Mouse (Mus musculus): ENCODE results near the gene Flcn. TPM values are rescaled to one million over a fixed set of nuclear protein-coding genes. Genes with fewer than 3 reads are reported as not detected.

The Flcn gene
- total RNA-seq, 1 experiment, result 24.6 TPM

DNA sequence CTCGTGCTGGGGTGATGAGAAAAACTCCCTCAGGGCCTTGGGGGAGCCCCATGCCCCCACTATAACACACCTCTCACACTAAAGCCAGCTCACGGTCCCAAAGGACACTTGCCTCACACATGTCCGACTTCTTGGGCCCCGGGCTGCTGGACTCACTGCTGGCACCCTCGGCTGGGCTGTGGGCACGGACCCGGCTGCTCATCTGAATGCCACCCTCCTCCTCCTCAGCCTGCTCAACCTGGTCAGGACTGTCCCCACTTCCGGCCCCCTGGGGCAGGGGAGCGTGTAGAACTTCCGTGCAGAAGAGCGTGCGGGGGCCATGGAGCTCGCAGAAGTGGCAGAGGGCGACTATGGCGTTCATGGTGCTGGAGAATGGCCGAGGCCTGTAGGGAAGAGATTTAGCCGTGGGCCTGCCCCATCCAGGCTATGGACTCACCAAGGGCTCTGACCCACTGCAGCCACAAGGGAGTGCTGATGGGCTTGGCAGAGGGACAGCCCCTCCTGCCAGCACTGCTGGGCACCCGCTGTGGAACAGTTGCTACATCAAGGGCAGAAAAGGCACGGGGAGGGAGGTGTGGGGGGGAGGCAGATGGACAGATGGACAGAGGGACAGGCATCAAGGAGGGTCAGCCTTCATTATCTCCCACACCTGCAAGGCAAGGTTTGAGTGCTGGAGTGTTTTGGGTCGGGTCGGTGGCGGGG lies 5.3 kb downstream of the Flcn start:
- Histone ChIP-seq H3K36me3 (ENCODE audit: control insufficient read depth, insufficient read depth, low read length, poor library complexity, severe bottlenecking) (peaks cover 66% of the 10 kb centered on the region), H3K9ac (ENCODE audit: insufficient read depth, low read depth, low read length, poor library complexity, severe bottlenecking) (no peak overlapping the region), H3K9me3 (ENCODE audit: control insufficient read depth, insufficient read depth, low read depth, low read length) (no peaks in the 10 kb centered on the region), H3K4me3 (ENCODE audit: insufficient read depth in 1 of 2, low read depth in 1 of 2, low read length in 2 of 2, poor library complexity in 1 of 2, severe bottlenecking in 1 of 2) (no peak overlapping the region), H3K27ac (ENCODE audit: insufficient read depth, low read depth, low read length, poor library complexity, severe bottlenecking) (no peak overlapping the region), H3K4me1 (ENCODE audit: control insufficient read depth in 2 of 2, insufficient read depth in 2 of 2, low read length in 2 of 2, poor library complexity in 1 of 2) (peaks cover 0 to 11% of the 10 kb centered on the region in 2 experiments; a peak in 1 of 4 replicates)
- no peak for TF ChIP-seq ZNF384 (IDR thresholded peaks at IDR 0.05; ENCODE audit: low read depth, low read length)
- no peak for TF ChIP-seq HCFC1 (IDR thresholded peaks at IDR 0.05; ENCODE audit: borderline replicate concordance, insufficient read depth, low read length)
- no peak for TF ChIP-seq CHD2 (IDR thresholded peaks at IDR 0.05; ENCODE audit: low read depth, low read length)
- no peak for TF ChIP-seq MAFK (IDR thresholded peaks at IDR 0.05; ENCODE audit: insufficient read depth, low read depth, low read length)
- TF ChIP-seq ZC3H11A (IDR thresholded peaks at IDR 0.05; ENCODE audit: borderline replicate concordance, low read depth, low read length), result no peak
- in situ Hi-C loops (cut with MboI; ENCODE audit: low sequenced_read_pairs in 2 of 2, unreplicated experiment in 2 of 2), result no loop called here
- no peak for DNase-seq (ENCODE audit: low read depth, low spot score)

DNA sequence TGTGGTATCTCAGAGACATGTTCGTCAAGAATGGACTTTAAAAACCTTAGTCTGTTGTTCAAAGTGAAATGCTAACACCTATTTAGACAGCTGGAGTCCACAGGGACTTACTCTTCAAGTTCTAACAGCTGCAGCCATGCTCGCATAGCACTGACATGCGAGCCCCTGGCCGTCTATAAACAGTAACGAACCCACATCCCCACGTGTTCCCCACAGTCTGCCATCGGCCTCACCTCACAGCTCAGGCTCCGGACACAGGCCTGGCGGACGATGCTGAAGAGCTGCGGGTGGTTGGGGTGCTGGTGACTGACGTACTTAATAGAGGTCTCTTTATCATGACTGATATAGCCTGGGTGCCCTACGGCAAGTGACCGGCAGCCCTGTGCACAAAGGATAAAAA lies 6.3 kb downstream of the Flcn start:
- H3K4me1 ChIP-seq (ENCODE audit: control insufficient read depth in 2 of 2, insufficient read depth in 2 of 2, low read length in 2 of 2, poor library complexity in 1 of 2), result peaks cover 0 to 8% of the 10 kb centered on the region in 2 experiments; a peak in 1 of 4 replicates
- H3K9me3 ChIP-seq (ENCODE audit: control insufficient read depth, insufficient read depth, low read depth, low read length), result no peaks in the 10 kb centered on the region
- no peak for DNase-seq (ENCODE audit: low read depth, low spot score)
- H3K27ac ChIP-seq (ENCODE audit: insufficient read depth, low read depth, low read length, poor library complexity, severe bottlenecking), result no peak overlapping the region
- no peak overlapping the region for H3K9ac ChIP-seq (ENCODE audit: insufficient read depth, low read depth, low read length, poor library complexity, severe bottlenecking)
- no peak for TF ChIP-seq ZNF384 (IDR thresholded peaks at IDR 0.05; ENCODE audit: low read depth, low read length)
- no peak for TF ChIP-seq CHD2 (IDR thresholded peaks at IDR 0.05; ENCODE audit: low read depth, low read length)
- TF ChIP-seq MAFK (IDR thresholded peaks at IDR 0.05; ENCODE audit: insufficient read depth, low read depth, low read length), result no peak
- TF ChIP-seq ZC3H11A (IDR thresholded peaks at IDR 0.05; ENCODE audit: borderline replicate concordance, low read depth, low read length), result no peak
- TF ChIP-seq HCFC1 (IDR thresholded peaks at IDR 0.05; ENCODE audit: borderline replicate concordance, insufficient read depth, low read length), result no peak
- H3K4me3 ChIP-seq (ENCODE audit: insufficient read depth in 1 of 2, low read depth in 1 of 2, low read length in 2 of 2, poor library complexity in 1 of 2, severe bottlenecking in 1 of 2), result no peak overlapping the region
- in situ Hi-C loops (cut with MboI; ENCODE audit: low sequenced_read_pairs in 2 of 2, unreplicated experiment in 2 of 2), result no loop called here
- peaks cover 74% of the 10 kb centered on the region for H3K36me3 ChIP-seq (ENCODE audit: control insufficient read depth, insufficient read depth, low read length, poor library complexity, severe bottlenecking)

DNA sequence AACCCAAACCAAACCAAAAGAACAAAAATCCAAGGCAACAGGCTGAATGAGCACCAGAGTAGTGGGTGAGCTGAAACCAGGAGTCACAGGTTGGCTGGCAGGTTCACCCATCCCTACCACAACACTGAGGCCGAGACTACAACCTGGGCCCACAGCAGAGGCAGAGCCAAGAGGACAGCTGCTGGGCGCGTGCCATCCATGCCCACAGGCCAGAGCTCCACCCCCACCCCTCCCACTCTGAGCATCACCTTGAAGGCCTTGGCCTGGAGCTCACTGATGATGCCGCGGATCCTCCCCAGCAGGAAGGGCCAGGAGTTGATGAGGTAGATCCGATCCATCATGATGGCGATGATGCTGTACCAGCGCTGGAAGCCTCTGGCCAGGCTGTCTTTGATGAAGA lies 7.9 kb downstream of the Flcn start:
- in situ Hi-C loops (cut with MboI; ENCODE audit: low sequenced_read_pairs in 2 of 2, unreplicated experiment in 2 of 2), result no loop called here

DNA sequence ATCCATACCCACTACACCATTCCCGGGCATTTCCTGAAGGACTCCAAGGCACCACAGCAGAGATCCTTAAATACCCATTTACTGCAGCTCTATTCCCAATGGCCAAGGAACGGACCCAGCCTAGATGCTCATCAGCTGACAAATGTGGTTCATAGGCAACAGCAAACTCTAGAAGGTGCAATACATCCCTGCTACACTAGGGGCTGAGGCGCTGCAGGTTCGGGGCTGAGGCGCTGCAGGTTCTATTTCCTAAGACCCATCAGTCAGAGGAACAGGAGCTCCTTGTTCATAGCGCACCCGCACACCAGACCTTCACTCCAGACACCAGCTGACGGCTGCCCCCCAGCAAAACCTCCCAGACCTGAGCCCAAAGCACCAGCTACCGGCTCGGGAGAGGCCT lies 9.4 kb downstream of the Flcn start:
- H3K9ac ChIP-seq (ENCODE audit: insufficient read depth, low read depth, low read length, poor library complexity, severe bottlenecking), result no peak overlapping the region
- no peak for TF ChIP-seq CHD2 (IDR thresholded peaks at IDR 0.05; ENCODE audit: low read depth, low read length)
- TF ChIP-seq ZC3H11A (IDR thresholded peaks at IDR 0.05; ENCODE audit: borderline replicate concordance, low read depth, low read length), result no peak
- no peak overlapping the region for H3K27ac ChIP-seq (ENCODE audit: insufficient read depth, low read depth, low read length, poor library complexity, severe bottlenecking)
- in situ Hi-C loops (cut with MboI; ENCODE audit: low sequenced_read_pairs in 2 of 2, unreplicated experiment in 2 of 2), result no loop called here
- H3K4me1 ChIP-seq (ENCODE audit: control insufficient read depth in 2 of 2, insufficient read depth in 2 of 2, low read length in 2 of 2, poor library complexity in 1 of 2), result peaks cover 0 to 4% of the 10 kb centered on the region in 2 experiments; a peak in 1 of 4 replicates
- no peak for DNase-seq (ENCODE audit: low read depth, low spot score)
- H3K9me3 ChIP-seq (ENCODE audit: control insufficient read depth, insufficient read depth, low read depth, low read length), result no peaks in the 10 kb centered on the region
- H3K36me3 ChIP-seq (ENCODE audit: control insufficient read depth, insufficient read depth, low read length, poor library complexity, severe bottlenecking), result peaks cover 79% of the 10 kb centered on the region
- H3K4me3 ChIP-seq (ENCODE audit: insufficient read depth in 1 of 2, low read depth in 1 of 2, low read length in 2 of 2, poor library complexity in 1 of 2, severe bottlenecking in 1 of 2), result no peak overlapping the region

More for the DNA sequence above, 7.9 kb downstream of the Flcn start:
- TF ChIP-seq CHD2 (IDR thresholded peaks at IDR 0.05; ENCODE audit: low read depth, low read length) (no peak), ZC3H11A (IDR thresholded peaks at IDR 0.05; ENCODE audit: borderline replicate concordance, low read depth, low read length) (no peak), MAFK (IDR thresholded peaks at IDR 0.05; ENCODE audit: insufficient read depth, low read depth, low read length) (no peak), HCFC1 (IDR thresholded peaks at IDR 0.05; ENCODE audit: borderline replicate concordance, insufficient read depth, low read length) (no peak), ZNF384 (IDR thresholded peaks at IDR 0.05; ENCODE audit: low read depth, low read length) (no peak)
- no peak for DNase-seq (ENCODE audit: low read depth, low spot score)
- no peak overlapping the region for H3K4me3 ChIP-seq (ENCODE audit: insufficient read depth in 1 of 2, low read depth in 1 of 2, low read length in 2 of 2, poor library complexity in 1 of 2, severe bottlenecking in 1 of 2)
- no peak overlapping the region for H3K27ac ChIP-seq (ENCODE audit: insufficient read depth, low read depth, low read length, poor library complexity, severe bottlenecking)
- peaks cover 80% of the 10 kb centered on the region for H3K36me3 ChIP-seq (ENCODE audit: control insufficient read depth, insufficient read depth, low read length, poor library complexity, severe bottlenecking)
- peaks cover 0 to 4% of the 10 kb centered on the region in 2 experiments; a peak in 1 of 4 replicates for H3K4me1 ChIP-seq (ENCODE audit: control insufficient read depth in 2 of 2, insufficient read depth in 2 of 2, low read length in 2 of 2, poor library complexity in 1 of 2)
- H3K9ac ChIP-seq (ENCODE audit: insufficient read depth, low read depth, low read length, poor library complexity, severe bottlenecking), result no peak overlapping the region
- H3K9me3 ChIP-seq (ENCODE audit: control insufficient read depth, insufficient read depth, low read depth, low read length), result no peaks in the 10 kb centered on the region

Measured in ES-E14 (cell line).